Mouse (Mus musculus): ENCODE measurements around the gene Hs3st2.

GRCm38 (mm10) chr7:121478302-121478701 lies 86.6 kb downstream of the Hs3st2 start:
- TF ChIP-seq HCFC1 (IDR thresholded peaks at IDR 0.05; ENCODE audit: borderline replicate concordance, insufficient read depth, low read length) (no peak), ZC3H11A (IDR thresholded peaks at IDR 0.05; ENCODE audit: borderline replicate concordance, low read depth, low read length) (no peak), ZNF384 (IDR thresholded peaks at IDR 0.05; ENCODE audit: low read depth, low read length) (no peak), CHD2 (IDR thresholded peaks at IDR 0.05; ENCODE audit: low read depth, low read length) (no peak), MAFK (IDR thresholded peaks at IDR 0.05; ENCODE audit: insufficient read depth, low read depth, low read length) (no peak)
